Mouse (Mus musculus): ENCODE measurements around the gene Tmem63b.

- TF ChIP-seq EP300 (IDR thresholded peaks at IDR 0.05) (no peak), CTCF (IDR thresholded peaks at IDR 0.05) (no peak)
Measured at GRCm38 (mm10) chr17:45667481-45667880, 19.2 kb downstream of the Tmem63b start.

All from lung, postnatal 0 days (tissue).